Mouse (Mus musculus): ENCODE measurements around the gene Luc7l. TPM values are rescaled to one million over a fixed set of nuclear protein-coding genes. Genes with fewer than 3 reads are reported as not detected.

Luc7l gene
- polyA plus RNA-seq, 1 experiment from 2014 or later: 151 TPM

GRCm38 (mm10) chr17:26229776-26230175 is 22.9 kb upstream of the Luc7l start:
- no peaks in the 10 kb centered on the region for H3K27me3 ChIP-seq (ENCODE audit: control insufficient read depth, insufficient read depth, low read length)
- H3K4me1 ChIP-seq (replicated peaks; ENCODE audit: control insufficient read depth, insufficient read depth, low read length): no peaks in the 10 kb centered on the region
- H3K4me2 ChIP-seq (ENCODE audit: low read depth, low read length, severe bottlenecking): no peak overlapping the region
- H3K9me3 ChIP-seq (ENCODE audit: control insufficient read depth, low read length): no peaks in the 10 kb centered on the region
- WGBS: 96% methylated on average over 5 of the region's 5 CpGs
- ATAC-seq (replicated peaks; ENCODE audit: low FRiP score) (no peak), DNase-seq (ENCODE audit: low spot score) (no peak)
- H3K27ac ChIP-seq (ENCODE audit: low read depth, low read length): no peak overlapping the region
- H3K4me3 ChIP-seq (ENCODE audit: low read depth, low read length): no peak overlapping the region
- no peak overlapping the region for H3K9ac ChIP-seq (ENCODE audit: low read length)
- no peaks in the 10 kb centered on the region for H3K36me3 ChIP-seq (ENCODE audit: control insufficient read depth, insufficient read depth, low read length)

GRCm38 (mm10) chr17:26231156-26231555 is 21.5 kb upstream of the Luc7l start:
- ATAC-seq (replicated peaks; ENCODE audit: low FRiP score): no peak
- H3K4me1 ChIP-seq (replicated peaks; ENCODE audit: control insufficient read depth, insufficient read depth, low read length): no peaks in the 10 kb centered on the region

GRCm38 (mm10) chr17:26232863-26233262 is 19.8 kb upstream of the Luc7l start:
- Histone ChIP-seq H3K9ac (ENCODE audit: low read length) (no peak overlapping the region), H3K36me3 (ENCODE audit: control insufficient read depth, insufficient read depth, low read length) (no peaks in the 10 kb centered on the region), H3K4me1 (replicated peaks; ENCODE audit: control insufficient read depth, insufficient read depth, low read length) (no peaks in the 10 kb centered on the region), H3K9me3 (ENCODE audit: control insufficient read depth, low read length) (no peaks in the 10 kb centered on the region), H3K4me3 (ENCODE audit: low read depth, low read length) (no peak overlapping the region), H3K27ac (ENCODE audit: low read depth, low read length) (no peak overlapping the region), H3K27me3 (ENCODE audit: control insufficient read depth, insufficient read depth, low read length) (no peaks in the 10 kb centered on the region), H3K4me2 (ENCODE audit: low read depth, low read length, severe bottlenecking) (no peak overlapping the region)
- no peak for ATAC-seq (replicated peaks; ENCODE audit: low FRiP score)
- no peak for DNase-seq (ENCODE audit: low spot score)
- WGBS: 68% methylated on average over 8 of the region's 8 CpGs

More at GRCm38 (mm10) chr17:26231156-26231555, 21.5 kb upstream of the Luc7l start:
- Histone ChIP-seq H3K4me3 (ENCODE audit: low read depth, low read length) (no peak overlapping the region), H3K9me3 (ENCODE audit: control insufficient read depth, low read length) (no peaks in the 10 kb centered on the region), H3K36me3 (ENCODE audit: control insufficient read depth, insufficient read depth, low read length) (no peaks in the 10 kb centered on the region), H3K27me3 (ENCODE audit: control insufficient read depth, insufficient read depth, low read length) (no peaks in the 10 kb centered on the region), H3K4me2 (ENCODE audit: low read depth, low read length, severe bottlenecking) (no peak overlapping the region), H3K9ac (ENCODE audit: low read length) (no peak overlapping the region), H3K27ac (ENCODE audit: low read depth, low read length) (no peak overlapping the region)
- DNase-seq (ENCODE audit: low spot score): no peak
- WGBS: 90% methylated on average over 5 of the region's 5 CpGs

- Histone ChIP-seq H3K9ac (ENCODE audit: low read length) (no peak overlapping the region), H3K4me1 (replicated peaks; ENCODE audit: control insufficient read depth, insufficient read depth, low read length) (no peaks in the 10 kb centered on the region), H3K27ac (ENCODE audit: low read depth, low read length) (no peak overlapping the region), H3K36me3 (ENCODE audit: control insufficient read depth, insufficient read depth, low read length) (no peaks in the 10 kb centered on the region), H3K27me3 (ENCODE audit: control insufficient read depth, insufficient read depth, low read length) (no peaks in the 10 kb centered on the region), H3K9me3 (ENCODE audit: control insufficient read depth, low read length) (no peaks in the 10 kb centered on the region), H3K4me3 (ENCODE audit: low read depth, low read length) (no peak overlapping the region), H3K4me2 (ENCODE audit: low read depth, low read length, severe bottlenecking) (no peak overlapping the region)
- 91% methylated on average over 8 of the region's 8 CpGs for WGBS
- ATAC-seq (replicated peaks; ENCODE audit: low FRiP score): no peak
- DNase-seq (ENCODE audit: low spot score): no peak
Observed at GRCm38 (mm10) chr17:26234386-26234785, 18.3 kb upstream of the Luc7l start.

GRCm38 (mm10) chr17:26235077-26235815 is 17.4 kb upstream of the Luc7l start:
- ATAC-seq (replicated peaks; ENCODE audit: low FRiP score) (no peak), DNase-seq (ENCODE audit: low spot score) (no peak)
- H3K27me3 ChIP-seq (ENCODE audit: control insufficient read depth, insufficient read depth, low read length): no peaks in the 10 kb centered on the region
- no peak overlapping the region for H3K4me2 ChIP-seq (ENCODE audit: low read depth, low read length, severe bottlenecking)
- H3K4me1 ChIP-seq (replicated peaks; ENCODE audit: control insufficient read depth, insufficient read depth, low read length): no peaks in the 10 kb centered on the region
- WGBS: 53% methylated on average over 13 of the region's 13 CpGs
- no peaks in the 10 kb centered on the region for H3K36me3 ChIP-seq (ENCODE audit: control insufficient read depth, insufficient read depth, low read length)
- H3K27ac ChIP-seq (ENCODE audit: low read depth, low read length): peak overlapping the region; percentile 32
- no peak overlapping the region for H3K4me3 ChIP-seq (ENCODE audit: low read depth, low read length)
- H3K9me3 ChIP-seq (ENCODE audit: control insufficient read depth, low read length): no peaks in the 10 kb centered on the region
- no peak overlapping the region for H3K9ac ChIP-seq (ENCODE audit: low read length)

GRCm38 (mm10) chr17:26237667-26238066 is 15.0 kb upstream of the Luc7l start:
- 94% methylated on average over 10 of the region's 10 CpGs for WGBS
- Histone ChIP-seq H3K4me1 (replicated peaks; ENCODE audit: control insufficient read depth, insufficient read depth, low read length) (no peaks in the 10 kb centered on the region), H3K4me2 (ENCODE audit: low read depth, low read length, severe bottlenecking) (no peak overlapping the region), H3K36me3 (ENCODE audit: control insufficient read depth, insufficient read depth, low read length) (no peaks in the 10 kb centered on the region), H3K9ac (ENCODE audit: low read length) (no peak overlapping the region), H3K4me3 (ENCODE audit: low read depth, low read length) (no peak overlapping the region), H3K9me3 (ENCODE audit: control insufficient read depth, low read length) (no peaks in the 10 kb centered on the region), H3K27ac (ENCODE audit: low read depth, low read length) (no peak overlapping the region), H3K27me3 (ENCODE audit: control insufficient read depth, insufficient read depth, low read length) (no peaks in the 10 kb centered on the region)
- no peak for DNase-seq (ENCODE audit: low spot score)
- ATAC-seq (replicated peaks; ENCODE audit: low FRiP score): no peak

- no peaks in the 10 kb centered on the region for H3K27me3 ChIP-seq (ENCODE audit: control insufficient read depth, insufficient read depth, low read length)
Observed at GRCm38 (mm10) chr17:26239551-26239950, 13.1 kb upstream of the Luc7l start.

GRCm38 (mm10) chr17:26240120-26240790 is 12.4 kb upstream of the Luc7l start:
- H3K27me3 ChIP-seq (ENCODE audit: control insufficient read depth, insufficient read depth, low read length): no peaks in the 10 kb centered on the region
- no peak overlapping the region for H3K4me3 ChIP-seq (ENCODE audit: low read depth, low read length)
- no peak overlapping the region for H3K9ac ChIP-seq (ENCODE audit: low read length)
- H3K36me3 ChIP-seq (ENCODE audit: control insufficient read depth, insufficient read depth, low read length): no peaks in the 10 kb centered on the region
- no peak for DNase-seq (ENCODE audit: low spot score)
- H3K4me1 ChIP-seq (replicated peaks; ENCODE audit: control insufficient read depth, insufficient read depth, low read length): no peaks in the 10 kb centered on the region
- H3K4me2 ChIP-seq (ENCODE audit: low read depth, low read length, severe bottlenecking): no peak overlapping the region
- no peak for ATAC-seq (replicated peaks; ENCODE audit: low FRiP score)
- 89% methylated on average over 6 of the region's 6 CpGs for WGBS
- no peaks in the 10 kb centered on the region for H3K9me3 ChIP-seq (ENCODE audit: control insufficient read depth, low read length)
- no peak overlapping the region for H3K27ac ChIP-seq (ENCODE audit: low read depth, low read length)

More at GRCm38 (mm10) chr17:26239551-26239950, 13.1 kb upstream of the Luc7l start:
- ATAC-seq (replicated peaks; ENCODE audit: low FRiP score) (no peak), DNase-seq (ENCODE audit: low spot score) (no peak)
- H3K27ac ChIP-seq (ENCODE audit: low read depth, low read length): no peak overlapping the region
- no peak overlapping the region for H3K4me2 ChIP-seq (ENCODE audit: low read depth, low read length, severe bottlenecking)
- 71% methylated on average over 2 of the region's 2 CpGs for WGBS
- H3K4me1 ChIP-seq (replicated peaks; ENCODE audit: control insufficient read depth, insufficient read depth, low read length): no peaks in the 10 kb centered on the region
- no peak overlapping the region for H3K9ac ChIP-seq (ENCODE audit: low read length)
- H3K36me3 ChIP-seq (ENCODE audit: control insufficient read depth, insufficient read depth, low read length): no peaks in the 10 kb centered on the region
- no peaks in the 10 kb centered on the region for H3K9me3 ChIP-seq (ENCODE audit: control insufficient read depth, low read length)
- H3K4me3 ChIP-seq (ENCODE audit: low read depth, low read length): no peak overlapping the region

- no peak overlapping the region for H3K27ac ChIP-seq (ENCODE audit: low read depth, low read length)
- H3K4me3 ChIP-seq (ENCODE audit: low read depth, low read length): no peak overlapping the region
- H3K9ac ChIP-seq (ENCODE audit: low read length): no peak overlapping the region
- H3K36me3 ChIP-seq (ENCODE audit: control insufficient read depth, insufficient read depth, low read length): no peaks in the 10 kb centered on the region
- no peaks in the 10 kb centered on the region for H3K27me3 ChIP-seq (ENCODE audit: control insufficient read depth, insufficient read depth, low read length)
- H3K4me1 ChIP-seq (replicated peaks; ENCODE audit: control insufficient read depth, insufficient read depth, low read length): no peaks in the 10 kb centered on the region
- WGBS: 78% methylated on average over 6 of the region's 6 CpGs
- H3K9me3 ChIP-seq (ENCODE audit: control insufficient read depth, low read length): no peaks in the 10 kb centered on the region
- no peak overlapping the region for H3K4me2 ChIP-seq (ENCODE audit: low read depth, low read length, severe bottlenecking)
- no peak for ATAC-seq (replicated peaks; ENCODE audit: low FRiP score)
- no peak for DNase-seq (ENCODE audit: low spot score)
Observed at GRCm38 (mm10) chr17:26240990-26241389, 11.7 kb upstream of the Luc7l start.

All from forebrain, embryonic 11.5 days (tissue).